Mouse (Mus musculus) midbrain, embryonic 15.5 days (tissue): Measurements from ENCODE around the gene Cnih3. TPM values are rescaled to one million over a fixed set of nuclear protein-coding genes. Genes with fewer than 3 reads are reported as not detected.
A peak's percentile ranks its signal among the peaks of the same experiment; 100 is the strongest.

ENCODE experiments used
- ATAC-seq: fragments of 200-750 bp; cut with Nextera tagmentation; replicated peaks from 2 replicates; pipeline ENCODE4 v1.8.0; 2017; ENCODE audit warnings: moderate TSS enrichment
- H3K27ac ChIP-seq: fragments of 300-500 bp; sonication (generic); 2 replicates; pipeline ENCODE4 v1.5.1; 2015; ENCODE audit warnings: mild to moderate bottlenecking, inconsistent platforms
- H3K27me3 ChIP-seq: fragments of 300-500 bp; sonication (generic); replicated peaks from 2 replicates; pipeline ENCODE4 v1.6.1; 2015; ENCODE audit warnings: inconsistent platforms
- H3K36me3 ChIP-seq: fragments of 300-500 bp; sonication (generic); replicated peaks from 2 replicates; pipeline ENCODE4 v1.6.1; 2015; ENCODE audit warnings: inconsistent platforms
- H3K4me1 ChIP-seq: fragments of 300-500 bp; sonication (generic); 2 replicates; pipeline ENCODE4 v1.6.1; 2015; ENCODE audit warnings: inconsistent platforms
- H3K4me2 ChIP-seq: fragments of 300-500 bp; sonication (generic); 2 replicates; pipeline ENCODE4 v1.6.1; 2015; ENCODE audit warnings: inconsistent platforms, mild to moderate bottlenecking, moderate library complexity
- H3K4me3 ChIP-seq: fragments of 300-500 bp; sonication (generic); 2 replicates; pipeline ENCODE4 v1.5.1; 2015; ENCODE audit warnings: mild to moderate bottlenecking, inconsistent platforms
- H3K9ac ChIP-seq: fragments of 300-500 bp; sonication (generic); 2 replicates; pipeline ENCODE4 v1.6.1; 2015; ENCODE audit warnings: mild to moderate bottlenecking, inconsistent platforms
- H3K9me3 ChIP-seq: fragments of 300-500 bp; sonication (generic); 2 replicates; pipeline ENCODE4 v1.6.1; 2016; ENCODE audit warnings: inconsistent platforms
- WGBS: fragments of 180-500 bp; shearing (Covaris S2); methylation state at CpG from one replicate; pipeline ENCODE4 v1.1.7; 2015; ENCODE audit warnings: mixed read lengths; 5-methylcytosine and 5-hydroxymethylcytosine counted together
- polyA plus RNA-seq: library from polyadenylated mRNA; unstranded; fragments of >200 nt; fragmentation: Nextera tagmentation; extraction: Ambion mirVana; gene quantifications from 2 replicates; pipeline ENCODE4 v1.2.1, GENCODE M21; 2015

The Cnih3 gene
- polyA plus RNA-seq, 1 experiment from 2014 or later, result 10.8 TPM

GRCm38 (mm10) chr1:181327636-181328420 is 24.6 kb upstream of the Cnih3 start:
- Histone ChIP-seq H3K4me2 (no peak overlapping the region), H3K27me3 (no peaks in the 10 kb centered on the region), H3K4me1 (no peaks in the 10 kb centered on the region), H3K27ac (no peak overlapping the region), H3K9me3 (no peaks in the 10 kb centered on the region), H3K36me3 (no peaks in the 10 kb centered on the region), H3K4me3 (no peak overlapping the region), H3K9ac (no peak overlapping the region)
- no peak for ATAC-seq
- 79% methylated on average over 10 of the region's 10 CpGs for WGBS

GRCm38 (mm10) chr1:181329110-181329509 is 23.3 kb upstream of the Cnih3 start:
- H3K4me1 ChIP-seq, result no peaks in the 10 kb centered on the region
- H3K4me2 ChIP-seq, result no peak overlapping the region
- H3K27me3 ChIP-seq, result no peaks in the 10 kb centered on the region
- no peaks in the 10 kb centered on the region for H3K9me3 ChIP-seq
- WGBS, result 78% methylated on average over 3 of the region's 3 CpGs
- H3K36me3 ChIP-seq, result no peaks in the 10 kb centered on the region
- no peak overlapping the region for H3K9ac ChIP-seq
- no peak overlapping the region for H3K27ac ChIP-seq
- H3K4me3 ChIP-seq, result no peak overlapping the region
- ATAC-seq, result no peak

GRCm38 (mm10) chr1:181332597-181332996 is 19.8 kb upstream of the Cnih3 start:
- H3K4me3 ChIP-seq, result no peak overlapping the region
- no peaks in the 10 kb centered on the region for H3K36me3 ChIP-seq
- no peaks in the 10 kb centered on the region for H3K4me1 ChIP-seq
- H3K9ac ChIP-seq, result no peak overlapping the region
- 27% methylated on average over 2 of the region's 2 CpGs for WGBS
- H3K27ac ChIP-seq, result no peak overlapping the region
- H3K4me2 ChIP-seq, result no peak overlapping the region
- no peaks in the 10 kb centered on the region for H3K27me3 ChIP-seq
- ATAC-seq, result no peak
- no peaks in the 10 kb centered on the region for H3K9me3 ChIP-seq

DNA sequence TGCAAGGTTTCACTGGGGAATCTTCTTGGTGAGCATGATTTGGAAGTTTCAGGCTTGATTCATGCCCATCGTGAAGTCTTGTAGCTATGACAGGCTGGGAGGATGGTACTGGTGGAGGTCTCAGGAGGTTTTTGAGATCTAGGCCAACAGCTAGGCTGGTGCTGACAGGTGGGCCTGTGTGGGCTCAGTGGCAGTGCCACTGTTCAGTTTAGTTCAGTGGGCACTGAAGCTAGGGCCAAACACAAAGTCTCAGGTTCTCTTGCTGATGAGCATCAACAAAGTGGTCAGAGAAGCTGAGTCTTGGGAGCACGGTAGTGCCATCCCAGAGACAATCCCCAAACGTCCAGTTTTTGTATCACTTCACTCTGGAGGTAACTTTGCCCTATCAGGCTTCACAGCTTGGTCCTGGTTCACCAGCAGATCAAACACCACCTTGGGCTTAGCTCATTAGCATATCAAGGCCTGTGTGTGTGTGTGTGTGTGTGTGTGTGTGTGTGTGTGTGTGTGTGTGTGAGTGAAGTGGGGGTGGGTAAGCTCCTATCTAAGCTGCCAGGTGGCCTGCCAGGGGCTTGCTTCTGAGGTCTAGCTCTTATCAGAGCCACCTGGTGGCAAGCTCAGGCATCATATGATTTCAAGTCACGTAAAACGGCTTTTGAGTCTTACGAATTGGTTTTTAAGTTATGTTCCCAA is 18.0 kb upstream of the Cnih3 start:
- H3K9ac ChIP-seq, result no peak overlapping the region
- H3K4me2 ChIP-seq, result no peak overlapping the region
- H3K36me3 ChIP-seq, result no peaks in the 10 kb centered on the region
- ATAC-seq, result no peak
- H3K4me1 ChIP-seq, result no peaks in the 10 kb centered on the region
- H3K27me3 ChIP-seq, result no peaks in the 10 kb centered on the region
- WGBS, result 86% methylated on average over 6 of the region's 6 CpGs
- no peak overlapping the region for H3K27ac ChIP-seq
- no peak overlapping the region for H3K4me3 ChIP-seq
- no peaks in the 10 kb centered on the region for H3K9me3 ChIP-seq

- 88% methylated on average over 5 of the region's 5 CpGs for WGBS
- no peak overlapping the region for H3K4me2 ChIP-seq
- H3K4me3 ChIP-seq, result no peak overlapping the region
- H3K27ac ChIP-seq, result no peak overlapping the region
- no peak for ATAC-seq
- no peaks in the 10 kb centered on the region for H3K27me3 ChIP-seq
- H3K9me3 ChIP-seq, result no peaks in the 10 kb centered on the region
- no peaks in the 10 kb centered on the region for H3K36me3 ChIP-seq
- H3K9ac ChIP-seq, result no peak overlapping the region
- no peaks in the 10 kb centered on the region for H3K4me1 ChIP-seq
Observed at GRCm38 (mm10) chr1:181335019-181335365, 17.4 kb upstream of the Cnih3 start.

DNA sequence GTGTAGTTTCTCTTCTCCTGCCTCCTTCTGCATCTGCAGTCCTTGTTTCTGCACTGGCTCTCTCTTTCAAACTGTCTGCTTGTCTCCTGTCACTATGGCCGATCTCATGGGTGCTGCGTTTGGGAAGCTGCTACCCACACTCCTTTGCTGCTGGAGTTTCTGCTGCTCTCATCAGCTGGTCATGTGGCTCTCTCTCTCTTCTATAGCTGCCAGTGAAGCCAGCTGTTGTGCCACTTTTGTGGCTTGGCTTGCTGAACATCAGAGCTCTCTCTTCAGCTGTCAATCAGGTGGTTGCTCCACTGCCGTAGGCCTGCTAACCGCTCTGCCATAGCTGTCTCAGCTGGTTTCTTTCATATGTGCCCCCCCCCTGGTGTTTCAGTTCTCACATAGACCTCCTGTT is 17.0 kb upstream of the Cnih3 start:
- H3K27me3 ChIP-seq, result no peaks in the 10 kb centered on the region
- no peaks in the 10 kb centered on the region for H3K36me3 ChIP-seq
- no peaks in the 10 kb centered on the region for H3K9me3 ChIP-seq
- 63% methylated on average over 4 of the region's 4 CpGs for WGBS
- H3K27ac ChIP-seq, result no peak overlapping the region
- H3K4me3 ChIP-seq, result no peak overlapping the region
- H3K9ac ChIP-seq, result no peak overlapping the region
- H3K4me1 ChIP-seq, result no peaks in the 10 kb centered on the region
- no peak for ATAC-seq
- H3K4me2 ChIP-seq, result no peak overlapping the region

GRCm38 (mm10) chr1:181336857-181337256 is 15.6 kb upstream of the Cnih3 start:
- no peak overlapping the region for H3K4me3 ChIP-seq
- H3K36me3 ChIP-seq, result no peaks in the 10 kb centered on the region
- no peak overlapping the region for H3K9ac ChIP-seq
- no peak overlapping the region for H3K27ac ChIP-seq
- H3K9me3 ChIP-seq, result no peaks in the 10 kb centered on the region
- H3K4me2 ChIP-seq, result no peak overlapping the region
- no peak for ATAC-seq
- H3K4me1 ChIP-seq, result no peaks in the 10 kb centered on the region
- WGBS, result 88% methylated on average over 6 of the region's 6 CpGs
- H3K27me3 ChIP-seq, result no peaks in the 10 kb centered on the region

GRCm38 (mm10) chr1:181339106-181339505 is 13.3 kb upstream of the Cnih3 start:
- no peaks in the 10 kb centered on the region for H3K9me3 ChIP-seq
- no peak overlapping the region for H3K27ac ChIP-seq
- no peaks in the 10 kb centered on the region for H3K27me3 ChIP-seq
- no peak overlapping the region for H3K9ac ChIP-seq
- no peaks in the 10 kb centered on the region for H3K36me3 ChIP-seq
- 89% methylated on average over 6 of the region's 6 CpGs for WGBS
- H3K4me1 ChIP-seq, result no peaks in the 10 kb centered on the region
- H3K4me2 ChIP-seq, result no peak overlapping the region
- no peak for ATAC-seq
- no peak overlapping the region for H3K4me3 ChIP-seq

DNA sequence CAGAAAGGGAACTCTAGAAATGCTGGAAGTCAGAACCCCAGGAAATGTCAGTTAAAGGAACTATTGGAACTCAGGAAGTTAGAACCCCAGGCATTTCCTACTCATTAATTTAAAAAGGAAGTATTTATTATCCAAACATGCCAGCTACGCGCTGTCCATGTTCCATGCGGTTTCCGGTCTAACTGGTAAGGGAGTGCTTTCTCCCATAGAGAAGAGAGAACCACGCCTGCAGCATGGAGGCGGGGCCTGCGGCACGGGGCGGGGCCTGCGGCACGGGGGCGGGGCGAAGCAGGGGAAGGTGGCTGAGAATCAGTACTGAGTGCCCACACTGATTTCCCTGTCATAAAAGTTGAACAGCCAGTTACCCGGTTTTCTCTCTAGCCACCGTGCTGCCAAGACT is 6.9 kb upstream of the Cnih3 start:
- Histone ChIP-seq H3K4me3 (no peak overlapping the region), H3K36me3 (no peaks in the 10 kb centered on the region), H3K27me3 (peaks cover 4% of the 10 kb centered on the region; the same call in 1 of the 2 replicates), H3K27ac (no peak overlapping the region), H3K4me2 (no peak overlapping the region), H3K9ac (no peak overlapping the region), H3K4me1 (no peaks in the 10 kb centered on the region), H3K9me3 (no peaks in the 10 kb centered on the region)
- no peak for ATAC-seq
- 42% methylated on average over 15 of the region's 15 CpGs for WGBS

DNA sequence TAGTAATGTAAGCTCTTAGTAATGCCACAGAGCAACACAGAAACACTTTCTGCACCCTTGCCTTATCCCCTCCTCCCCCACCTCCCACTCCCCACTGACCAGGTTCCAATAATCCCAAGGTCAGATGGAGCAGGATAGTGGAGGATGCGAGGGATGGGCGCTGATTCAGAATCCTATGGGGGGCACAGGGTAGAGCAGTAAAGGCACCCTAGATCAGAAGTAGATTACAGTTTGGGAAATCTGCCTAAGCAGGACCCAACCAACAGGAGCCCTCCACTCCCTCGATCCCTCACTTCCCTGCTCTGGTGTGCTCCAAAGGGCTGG is 423 bp upstream of the Cnih3 start:
- peak overlapping the region; percentile 52 for H3K9ac ChIP-seq
- H3K4me1 ChIP-seq, result peaks cover 16% of the 10 kb centered on the region
- WGBS, result 11% methylated on average over 3 of the region's 3 CpGs
- peak overlapping the region; percentile 62 for H3K4me3 ChIP-seq
- no peak overlapping the region for H3K27ac ChIP-seq
- no peaks in the 10 kb centered on the region for H3K36me3 ChIP-seq
- no peaks in the 10 kb centered on the region for H3K9me3 ChIP-seq
- peak overlapping the region; percentile 100 for H3K4me2 ChIP-seq
- ATAC-seq, result no peak; the same call in none of the 2 replicates
- H3K27me3 ChIP-seq, result peaks cover 38% of the 10 kb centered on the region

GRCm38 (mm10) chr1:181353200-181354097 is 1.0 kb downstream of the Cnih3 start:
- peaks cover 38% of the 10 kb centered on the region for H3K27me3 ChIP-seq
- H3K9ac ChIP-seq, result peak overlapping the region; percentile 52
- no peak overlapping the region for H3K27ac ChIP-seq
- H3K36me3 ChIP-seq, result no peaks in the 10 kb centered on the region
- peak overlapping the region; percentile 62 for H3K4me3 ChIP-seq
- ATAC-seq, result peak; percentile 28
- H3K9me3 ChIP-seq, result no peaks in the 10 kb centered on the region
- 4% methylated on average over 33 of the region's 33 CpGs for WGBS
- H3K4me1 ChIP-seq, result peaks cover 16% of the 10 kb centered on the region
- H3K4me2 ChIP-seq, result peak overlapping the region; percentile 100

- no peak overlapping the region for H3K9ac ChIP-seq
- ATAC-seq, result no peak
- WGBS, result 81% methylated on average over 5 of the region's 5 CpGs
- no peaks in the 10 kb centered on the region for H3K36me3 ChIP-seq
- no peak overlapping the region for H3K27ac ChIP-seq
- no peak overlapping the region for H3K4me3 ChIP-seq
- H3K4me2 ChIP-seq, result no peak overlapping the region
- peaks cover 16% of the 10 kb centered on the region for H3K4me1 ChIP-seq
- H3K9me3 ChIP-seq, result no peaks in the 10 kb centered on the region
- H3K27me3 ChIP-seq, result peaks cover 33% of the 10 kb centered on the region
Observed at GRCm38 (mm10) chr1:181355683-181356082, 3.3 kb downstream of the Cnih3 start.
